Mouse (Mus musculus) thymus, adult 18-20 months (tissue): Measurements from ENCODE around the gene Cyp27a1.

Source experiments
- DNase-seq, 2 experiments: peaks; one replicate each; pipeline ENCODE4 v3.0.0; 2022; ENCODE audit warnings: mixed read lengths in 2 of 2

The Cyp27a1 gene

DNA sequence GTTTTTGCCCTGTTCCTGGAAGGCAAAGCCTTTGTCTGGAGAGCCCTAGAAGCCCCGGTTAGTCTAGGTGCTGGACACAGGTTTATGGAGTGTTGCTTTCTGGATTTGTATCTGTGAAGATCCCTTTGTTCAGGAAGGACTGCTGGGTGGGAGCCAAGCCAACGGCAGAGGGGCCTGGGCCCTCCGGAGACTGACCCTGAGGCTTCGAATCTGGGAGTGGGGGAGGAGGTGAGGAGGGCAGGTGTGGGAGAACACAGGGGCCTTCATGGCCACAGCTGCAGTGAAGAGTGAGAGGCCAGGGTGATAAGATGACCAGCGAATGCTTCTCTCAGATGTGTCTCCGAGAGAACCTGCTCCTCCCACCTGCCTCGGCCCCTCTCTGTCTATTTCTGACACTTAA lies 60.7 kb downstream of the Cyp27a1 start:
- DNase-seq, result no peak

- no peak for DNase-seq
Observed at GRCm38 (mm10) chr1:74775816-74776215, 62.4 kb downstream of the Cyp27a1 start.

GRCm38 (mm10) chr1:74778934-74779486 lies 65.6 kb downstream of the Cyp27a1 start:
- DNase-seq, result no peak

GRCm38 (mm10) chr1:74782045-74782444 lies 68.7 kb downstream of the Cyp27a1 start:
- DNase-seq, result no peak

DNA sequence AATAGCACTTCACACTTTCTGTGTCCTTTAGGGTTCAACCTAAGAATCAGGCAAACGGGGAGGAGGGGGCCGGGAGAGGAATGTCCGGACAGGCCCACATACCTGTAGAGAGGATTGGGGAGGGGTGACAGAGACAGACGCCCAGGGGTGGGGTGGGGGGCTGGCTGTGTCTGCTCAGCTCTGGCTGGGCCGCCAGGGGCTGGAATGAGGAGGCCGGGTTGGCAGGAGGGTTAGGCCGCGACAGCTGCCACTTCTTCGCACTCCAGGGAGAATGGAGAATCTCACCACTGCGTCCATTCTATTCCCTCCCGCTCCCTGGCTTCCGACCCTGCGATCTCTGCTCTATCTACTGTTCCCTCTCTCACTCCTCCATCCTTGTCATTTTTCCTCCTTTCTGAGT lies 70.2 kb downstream of the Cyp27a1 start:
- DNase-seq, result no peak

DNA sequence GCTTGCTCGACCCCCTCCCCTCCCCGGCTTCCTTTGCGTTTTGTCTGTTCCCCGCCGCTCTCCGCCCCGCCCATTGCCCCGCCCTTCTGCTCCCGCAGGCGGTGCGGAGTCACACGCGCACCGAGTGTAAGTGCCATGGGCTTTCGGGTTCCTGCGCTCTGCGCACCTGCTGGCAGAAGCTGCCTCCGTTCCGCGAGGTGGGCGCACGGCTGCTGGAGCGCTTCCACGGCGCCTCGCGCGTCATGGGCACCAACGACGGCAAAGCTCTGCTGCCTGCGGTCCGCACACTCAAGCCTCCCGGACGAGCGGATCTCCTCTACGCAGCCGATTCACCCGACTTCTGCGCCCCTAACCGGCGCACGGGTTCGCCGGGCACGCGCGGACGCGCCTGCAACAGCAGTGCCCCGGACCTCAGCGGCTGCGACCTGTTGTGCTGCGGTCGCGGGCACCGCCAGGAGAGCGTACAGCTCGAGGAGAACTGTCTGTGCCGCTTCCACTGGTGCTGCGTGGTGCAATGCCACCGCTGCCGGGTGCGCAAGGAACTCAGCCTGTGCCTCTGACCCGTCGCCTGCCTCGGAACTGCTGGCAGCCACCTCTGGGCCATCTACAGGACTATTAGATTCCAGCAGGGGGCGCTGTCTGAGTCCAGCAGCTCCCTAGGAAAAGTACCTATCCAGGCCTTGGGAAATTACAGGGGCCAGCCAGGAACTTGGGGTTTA lies 70.8 kb downstream of the Cyp27a1 start:
- no peak for DNase-seq
